Mouse (Mus musculus): Measurements from ENCODE around the gene Dhfr.

DNA sequence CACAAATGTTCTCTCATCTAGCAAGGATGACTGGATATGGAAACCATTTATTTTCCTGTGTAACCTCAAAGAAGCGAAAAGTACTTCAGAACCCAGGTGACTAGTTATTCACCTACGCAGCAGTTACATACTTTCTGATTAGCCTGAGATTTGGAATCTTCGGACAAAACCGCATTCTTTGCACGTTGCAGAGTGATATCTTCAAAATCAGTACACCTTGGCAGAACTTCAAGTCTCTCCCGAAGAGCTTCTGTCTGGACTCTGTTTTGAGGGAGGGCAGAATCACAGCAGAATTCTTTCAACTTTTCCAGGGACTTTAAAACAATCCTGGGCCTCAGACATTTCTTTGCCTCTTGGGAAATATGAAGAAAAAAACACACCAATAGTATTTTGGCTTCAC lies 3.4 kb upstream of the Dhfr start:
- TF ChIP-seq CTCF (conservative IDR thresholded peaks at IDR 0.05 in 1 of 2, IDR thresholded peaks at IDR 0.05 in 1 of 2; ENCODE audit: low read depth in 2 of 2, low read length in 2 of 2) (no peak), TBP (conservative IDR thresholded peaks at IDR 0.05; ENCODE audit: low read depth, low read length) (no peak), ZNF384 (IDR thresholded peaks at IDR 0.05; ENCODE audit: low read depth, low read length) (no peak), POLR2A (IDR thresholded peaks at IDR 0.05; ENCODE audit: low read depth, low read length) (no peak)

All from CH12.LX (cell line).